Mouse (Mus musculus) thymus, adult 2 months (tissue): ENCODE measurements at regions not wholly inside any gene's neighbourhood (a gene's known extent, or its start where the extent isn't known, plus 50 kb on each side); places are given as distances from the start of the nearest gene placed in this dataset.

Experiments used
- CTCF ChIP-seq: fragments of 200-500 bp; IDR thresholded peaks from 2 replicates; pipeline ENCODE4 v1.5.1; 2012; ENCODE audit warnings: mild to moderate bottlenecking, control low read depth, low read length, moderate library complexity, borderline replicate concordance; ENCODE audit not compliant: control insufficient read depth, poor library complexity, insufficient read depth; ENCODE audit errors: extremely low read depth
- POLR2A ChIP-seq: fragments of 200-500 bp; IDR thresholded peaks from 2 replicates; pipeline ENCODE4 v1.6.1; 2012; ENCODE audit warnings: mild to moderate bottlenecking, low read length, control low read depth, moderate library complexity; ENCODE audit not compliant: control insufficient read depth, poor library complexity, insufficient read depth; ENCODE audit errors: extremely low read depth

DNA sequence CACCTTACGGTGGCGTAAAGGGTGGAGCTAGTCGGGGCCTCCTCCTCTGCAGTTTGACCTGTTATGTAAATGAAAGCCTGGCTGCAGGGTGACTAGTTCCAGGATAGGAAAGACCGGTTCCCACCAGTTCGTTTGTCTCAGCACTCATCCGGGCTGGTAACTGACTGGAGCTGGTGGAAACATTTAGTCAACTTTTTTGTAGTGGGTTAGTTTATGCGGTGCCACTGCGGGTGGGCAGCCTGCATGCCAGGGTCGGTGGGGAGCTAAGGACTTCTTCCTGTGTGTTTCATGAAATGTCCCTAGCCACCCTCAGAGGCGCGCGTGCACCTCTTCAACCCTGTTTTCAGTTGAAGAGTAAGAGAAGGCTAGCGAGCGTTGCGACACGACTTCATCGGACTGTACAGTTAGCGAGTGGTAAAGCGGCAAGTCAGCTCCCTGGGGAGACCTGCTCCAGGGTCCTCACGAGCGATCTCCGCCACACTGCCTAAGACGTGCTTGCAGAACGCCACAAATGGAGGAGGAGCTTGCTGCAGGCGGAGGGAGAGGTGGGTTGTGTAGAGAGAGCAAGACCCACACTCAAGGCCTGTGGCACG is 76.5 kb upstream of the Gadd45a start:
- TF ChIP-seq POLR2A (no peak), CTCF (no peak)
